Mouse (Mus musculus): Measurements from ENCODE around the gene Wfikkn1. TPM values are rescaled to one million over a fixed set of nuclear protein-coding genes. Genes with fewer than 3 reads are reported as not detected.

Gene Wfikkn1
- polyA plus RNA-seq, 2 experiments: 0.77 to 1.2 TPM

GRCm38 (mm10) chr17:25864311-25864710 is 16.3 kb downstream of the Wfikkn1 start:
- WGBS: 90% methylated on average over 14 of the region's 14 CpGs
- Histone ChIP-seq H3K9ac (ENCODE audit: low read depth, low read length, severe bottlenecking) (no peak overlapping the region), H3K4me2 (replicated peaks; ENCODE audit: low read depth, low read length, severe bottlenecking) (no peak overlapping the region), H3K4me1 (ENCODE audit: control insufficient read depth, insufficient read depth, low read length) (peaks cover 25% of the 10 kb centered on the region), H3K36me3 (ENCODE audit: control insufficient read depth, insufficient read depth, low read length) (no peaks in the 10 kb centered on the region), H3K27me3 (ENCODE audit: control insufficient read depth, insufficient read depth, low read length) (no peaks in the 10 kb centered on the region), H3K4me3 (replicated peaks; ENCODE audit: low read length) (no peak overlapping the region), H3K27ac (replicated peaks; ENCODE audit: low read depth, low read length) (no peak overlapping the region), H3K9me3 (ENCODE audit: control insufficient read depth, low read length) (no peaks in the 10 kb centered on the region)
- DNase-seq (ENCODE audit: low spot score) (no peak), ATAC-seq (ENCODE audit: low FRiP score, low read depth) (no peak)
- TF ChIP-seq POLR2A (IDR thresholded peaks at IDR 0.05; ENCODE audit: borderline replicate concordance, extremely low read depth, insufficient read depth, insufficient read length): no peak

- DNase-seq (ENCODE audit: low spot score): no peak
- no peak overlapping the region for H3K27ac ChIP-seq (replicated peaks; ENCODE audit: low read depth, low read length)
- 85% methylated on average over 6 of the region's 6 CpGs for WGBS
- H3K9ac ChIP-seq (ENCODE audit: low read depth, low read length, severe bottlenecking): no peak overlapping the region
- H3K4me1 ChIP-seq (ENCODE audit: control insufficient read depth, insufficient read depth, low read length): peaks cover 20% of the 10 kb centered on the region
- no peaks in the 10 kb centered on the region for H3K9me3 ChIP-seq (ENCODE audit: control insufficient read depth, low read length)
- no peak for ATAC-seq (ENCODE audit: low FRiP score, low read depth)
- no peaks in the 10 kb centered on the region for H3K27me3 ChIP-seq (ENCODE audit: control insufficient read depth, insufficient read depth, low read length)
- no peak for TF ChIP-seq POLR2A (IDR thresholded peaks at IDR 0.05; ENCODE audit: borderline replicate concordance, extremely low read depth, insufficient read depth, insufficient read length)
- H3K4me2 ChIP-seq (replicated peaks; ENCODE audit: low read depth, low read length, severe bottlenecking): no peak overlapping the region
- no peak overlapping the region for H3K4me3 ChIP-seq (replicated peaks; ENCODE audit: low read length)
- H3K36me3 ChIP-seq (ENCODE audit: control insufficient read depth, insufficient read depth, low read length): no peaks in the 10 kb centered on the region
Observed at GRCm38 (mm10) chr17:25863681-25864080, 17.0 kb downstream of the Wfikkn1 start.

GRCm38 (mm10) chr17:25861704-25862612 is 18.7 kb downstream of the Wfikkn1 start:
- ATAC-seq (ENCODE audit: low FRiP score, low read depth) (no peak; the same call in none of the 2 replicates), DNase-seq (ENCODE audit: low spot score) (no peak)
- H3K4me1 ChIP-seq (ENCODE audit: control insufficient read depth, insufficient read depth, low read length): peaks cover 13% of the 10 kb centered on the region
- H3K9me3 ChIP-seq (ENCODE audit: control insufficient read depth, low read length): no peaks in the 10 kb centered on the region
- no peaks in the 10 kb centered on the region for H3K36me3 ChIP-seq (ENCODE audit: control insufficient read depth, insufficient read depth, low read length)
- H3K27ac ChIP-seq (replicated peaks; ENCODE audit: low read depth, low read length): peak overlapping the region; percentile 86
- H3K4me3 ChIP-seq (replicated peaks; ENCODE audit: low read length): peak overlapping the region; percentile 63
- no peak for TF ChIP-seq POLR2A (IDR thresholded peaks at IDR 0.05; ENCODE audit: borderline replicate concordance, extremely low read depth, insufficient read depth, insufficient read length)
- H3K4me2 ChIP-seq (replicated peaks; ENCODE audit: low read depth, low read length, severe bottlenecking): peak overlapping the region; percentile 88
- no peaks in the 10 kb centered on the region for H3K27me3 ChIP-seq (ENCODE audit: control insufficient read depth, insufficient read depth, low read length)
- WGBS: 5% methylated on average over 6 of the region's 6 CpGs
- peak overlapping the region; percentile 77 for H3K9ac ChIP-seq (ENCODE audit: low read depth, low read length, severe bottlenecking)

GRCm38 (mm10) chr17:25860832-25861703 is 19.6 kb downstream of the Wfikkn1 start, which contains the start of gene Wdr90:
TSS of gene Wdr90 (minus strand) at chr17:25861501.
- H3K4me3 ChIP-seq (replicated peaks; ENCODE audit: low read length): peak within 1 kb of the TSS; percentile 63
- ATAC-seq (ENCODE audit: low FRiP score, low read depth): peak; percentile 95
- H3K4me2 ChIP-seq (replicated peaks; ENCODE audit: low read depth, low read length, severe bottlenecking): peak within 1 kb of the TSS; percentile 88
- H3K9ac ChIP-seq (ENCODE audit: low read depth, low read length, severe bottlenecking): peak within 1 kb of the TSS; percentile 77
- H3K4me1 ChIP-seq (ENCODE audit: control insufficient read depth, insufficient read depth, low read length): peaks cover 13% of the 10 kb centered on the region
- 0 out of 2 replicates have a peak, but pooled peaks have one; percentile 51 for TF ChIP-seq POLR2A (IDR thresholded peaks at IDR 0.05; ENCODE audit: borderline replicate concordance, extremely low read depth, insufficient read depth, insufficient read length)
- H3K27me3 ChIP-seq (ENCODE audit: control insufficient read depth, insufficient read depth, low read length): no peaks in the 10 kb centered on the region
- 0 out of 2 replicates have a peak, but pooled peaks cover 1% of the 10 kb centered on the region for H3K36me3 ChIP-seq (ENCODE audit: control insufficient read depth, insufficient read depth, low read length)
- DNase-seq (ENCODE audit: low spot score): peak; percentile 94
- no peaks in the 10 kb centered on the region for H3K9me3 ChIP-seq (ENCODE audit: control insufficient read depth, low read length)
- peak within 1 kb of the TSS; percentile 86 for H3K27ac ChIP-seq (replicated peaks; ENCODE audit: low read depth, low read length)
- 4% methylated on average over 43 of the region's 65 CpGs for WGBS

- ATAC-seq (ENCODE audit: low FRiP score, low read depth) (no peak), DNase-seq (ENCODE audit: low spot score) (no peak)
- no peaks in the 10 kb centered on the region for H3K9me3 ChIP-seq (ENCODE audit: control insufficient read depth, low read length)
- TF ChIP-seq POLR2A (IDR thresholded peaks at IDR 0.05; ENCODE audit: borderline replicate concordance, extremely low read depth, insufficient read depth, insufficient read length): no peak
- H3K4me3 ChIP-seq (replicated peaks; ENCODE audit: low read length): peak overlapping the region; percentile 63; the same call in 1 of the 2 replicates
- no peak overlapping the region for H3K27ac ChIP-seq (replicated peaks; ENCODE audit: low read depth, low read length)
- H3K27me3 ChIP-seq (ENCODE audit: control insufficient read depth, insufficient read depth, low read length): no peaks in the 10 kb centered on the region
- 0 out of 2 replicates have a peak overlapping the region, but pooled peaks have one; percentile 2 for H3K9ac ChIP-seq (ENCODE audit: low read depth, low read length, severe bottlenecking)
- peak overlapping the region; percentile 88 for H3K4me2 ChIP-seq (replicated peaks; ENCODE audit: low read depth, low read length, severe bottlenecking)
- 91% methylated on average over 6 of the region's 6 CpGs for WGBS
- H3K4me1 ChIP-seq (ENCODE audit: control insufficient read depth, insufficient read depth, low read length): peaks cover 13% of the 10 kb centered on the region
- peaks cover 8% of the 10 kb centered on the region; the same call in 1 of the 2 replicates for H3K36me3 ChIP-seq (ENCODE audit: control insufficient read depth, insufficient read depth, low read length)
Observed at GRCm38 (mm10) chr17:25860229-25860628, 20.4 kb downstream of the Wfikkn1 start.
